Mouse (Mus musculus) naive thymus-derived CD4-positive, alpha-beta T cell, adult 2 months (primary cell): Measurements from ENCODE around the gene Atp6v0a1.

ENCODE experiments used
- DNase-seq: peaks from one replicate; pipeline ENCODE4 v3.0.0-alpha.2; 2011; ENCODE audit warnings: low read depth

Atp6v0a1 gene

GRCm38 (mm10) chr11:101061049-101061448, 51.8 kb downstream of the Atp6v0a1 start:
- DNase-seq = no peak

DNA sequence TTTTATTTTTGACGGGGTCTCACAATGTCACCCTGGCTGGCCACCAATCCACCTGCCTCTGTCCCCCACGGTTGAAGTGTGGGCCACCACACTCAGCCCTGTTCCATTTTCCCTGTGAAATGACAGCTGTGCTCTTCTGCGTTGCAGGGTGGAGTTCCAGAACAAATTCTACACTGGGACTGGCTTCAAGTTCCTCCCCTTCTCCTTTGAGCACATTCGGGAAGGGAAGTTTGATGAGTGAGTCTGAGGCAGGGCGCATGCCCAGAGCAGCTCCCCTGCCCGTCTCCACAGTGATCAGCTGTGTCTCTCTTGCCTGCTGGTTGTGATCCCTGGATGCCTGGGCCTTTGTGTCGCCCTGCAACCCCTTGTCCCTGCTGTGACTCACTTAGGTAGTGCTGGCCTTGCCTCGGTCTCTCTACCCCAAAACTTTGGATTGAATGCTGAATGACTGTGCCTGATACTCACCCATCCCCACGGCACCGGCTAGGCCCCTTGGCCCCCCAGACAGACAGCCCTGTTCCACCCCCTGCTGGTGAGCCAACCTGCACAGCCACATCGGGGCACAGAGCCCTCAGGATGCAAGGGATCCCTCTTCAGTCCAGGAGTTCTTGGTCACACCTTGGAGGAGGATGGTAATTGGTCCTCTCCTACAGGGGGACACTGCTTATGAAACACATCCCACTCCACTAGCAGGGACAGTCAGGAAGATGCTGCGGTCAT, 53.1 kb downstream of the Atp6v0a1 start:
- no peak for DNase-seq

DNA sequence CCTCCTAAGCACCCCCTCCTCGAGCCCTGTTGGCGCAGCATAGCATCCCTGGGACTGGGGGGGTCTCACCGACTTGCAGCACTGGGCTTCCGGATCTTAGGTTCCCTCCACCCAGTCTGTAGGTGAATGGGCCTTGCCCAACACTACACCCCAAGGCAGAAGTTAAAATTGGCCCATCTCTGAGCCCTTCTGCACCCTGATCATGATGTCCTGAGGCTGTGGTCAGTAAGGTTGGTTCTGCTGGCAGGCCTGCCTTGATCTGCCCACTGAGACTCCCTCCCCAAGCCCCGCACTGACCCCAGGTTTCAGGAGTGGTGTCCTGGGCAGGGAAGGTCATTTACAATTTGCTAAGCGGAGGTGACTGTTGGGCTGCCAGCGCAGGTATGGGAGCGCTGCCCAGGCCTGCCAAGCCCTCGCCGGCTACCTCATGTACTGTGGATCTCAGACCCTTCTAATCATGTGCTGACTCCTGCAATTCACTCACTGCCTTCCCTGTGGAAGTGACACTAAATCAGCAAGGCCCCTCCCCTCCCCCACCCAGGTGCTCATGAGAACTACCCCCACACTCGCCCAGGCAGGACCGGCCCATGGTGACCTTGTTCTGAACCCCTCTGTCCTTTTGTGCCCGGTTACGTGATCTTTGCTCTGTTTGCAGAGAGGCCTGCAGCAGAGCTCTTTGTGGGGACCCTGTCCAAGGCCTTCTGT, 53.9 kb downstream of the Atp6v0a1 start:
- no peak for DNase-seq

GRCm38 (mm10) chr11:101063676-101064327, 54.5 kb downstream of the Atp6v0a1 start:
- DNase-seq = peak; percentile 72

GRCm38 (mm10) chr11:101064462-101064861, 55.2 kb downstream of the Atp6v0a1 start:
- peak; percentile 39 for DNase-seq

DNA sequence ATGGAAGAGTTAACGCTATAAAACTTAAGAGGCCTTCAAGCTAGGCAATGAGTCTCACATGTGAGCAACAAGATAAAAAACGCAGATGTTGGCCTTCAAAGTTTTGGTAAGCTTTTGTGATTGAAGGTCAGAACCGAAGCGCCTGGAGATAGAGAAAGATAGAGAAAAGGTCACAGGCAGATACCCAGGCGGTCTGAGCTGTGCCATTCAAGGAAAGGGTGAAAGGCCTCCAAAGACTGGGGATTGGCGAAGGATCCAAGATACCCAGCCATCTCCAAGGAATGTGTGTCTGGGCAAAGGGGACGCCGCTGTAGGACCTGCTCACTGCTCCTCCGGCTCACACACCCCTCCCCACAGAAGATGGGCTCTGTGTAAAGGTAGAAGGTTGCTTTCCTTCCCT, 55.8 kb downstream of the Atp6v0a1 start:
- no peak for DNase-seq

GRCm38 (mm10) chr11:101066549-101067412, 57.5 kb downstream of the Atp6v0a1 start:
- peak; percentile 88 for DNase-seq

DNA sequence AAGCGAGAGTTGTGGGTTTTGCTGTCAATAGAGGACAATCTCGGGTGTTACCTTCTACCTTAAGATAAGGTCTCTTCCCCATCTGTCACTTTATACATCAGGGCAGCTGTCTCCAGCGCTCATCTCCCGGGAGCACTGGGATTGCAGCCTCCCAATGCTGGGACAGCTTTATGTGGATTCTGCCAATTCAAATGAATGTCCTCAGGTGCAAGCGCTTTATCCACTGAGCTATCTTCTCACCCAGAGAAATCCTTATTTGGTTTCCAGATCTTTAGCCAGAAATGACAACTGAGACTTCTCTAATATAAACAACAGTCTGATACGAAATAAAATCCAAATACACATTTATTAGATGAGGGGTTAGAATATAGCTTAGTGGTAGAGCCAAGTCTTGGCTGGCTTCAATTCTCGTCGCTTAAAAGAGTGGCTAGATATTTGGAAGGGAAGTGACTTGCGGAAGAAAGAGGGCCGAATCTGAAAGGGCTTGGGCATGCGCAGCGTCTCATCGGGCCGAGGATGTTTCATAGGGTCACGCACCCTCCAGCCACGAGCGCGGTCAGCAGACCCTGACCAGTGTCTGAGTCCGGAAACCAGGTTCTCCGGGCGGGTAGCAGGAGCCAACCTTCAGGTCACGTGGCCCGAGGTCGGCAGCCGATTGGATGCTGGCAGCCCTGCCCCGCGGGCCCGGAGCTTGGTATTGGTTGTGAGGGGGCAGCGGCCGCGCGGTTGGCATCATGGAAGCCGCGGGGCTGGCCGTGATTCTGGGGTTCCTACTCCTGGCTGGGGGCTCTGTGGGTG, 60.3 kb downstream of the Atp6v0a1 start, which contains the start of gene Naglu:
Gene Naglu (plus strand): TSS at position 622 of the 798 bp plus-strand sequence.
- DNase-seq = peak; percentile 90

DNA sequence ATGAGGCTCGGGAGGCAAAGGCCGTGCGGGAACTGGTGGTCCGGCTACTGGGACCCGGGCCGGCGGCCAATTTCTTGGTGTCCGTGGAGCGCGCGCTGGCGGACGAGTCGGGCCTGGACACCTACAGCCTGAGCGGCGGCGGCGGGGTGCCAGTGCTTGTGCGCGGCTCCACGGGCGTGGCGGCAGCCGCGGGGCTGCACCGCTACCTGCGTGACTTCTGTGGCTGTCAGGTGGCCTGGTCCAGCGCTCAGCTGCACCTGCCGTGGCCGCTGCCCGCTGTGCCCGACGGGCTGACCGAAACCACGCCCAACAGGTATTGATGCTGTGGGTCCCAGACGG, 60.9 kb downstream of the Atp6v0a1 start:
- no peak for DNase-seq

GRCm38 (mm10) chr11:101070987-101071386, 61.7 kb downstream of the Atp6v0a1 start:
- DNase-seq = no peak

DNA sequence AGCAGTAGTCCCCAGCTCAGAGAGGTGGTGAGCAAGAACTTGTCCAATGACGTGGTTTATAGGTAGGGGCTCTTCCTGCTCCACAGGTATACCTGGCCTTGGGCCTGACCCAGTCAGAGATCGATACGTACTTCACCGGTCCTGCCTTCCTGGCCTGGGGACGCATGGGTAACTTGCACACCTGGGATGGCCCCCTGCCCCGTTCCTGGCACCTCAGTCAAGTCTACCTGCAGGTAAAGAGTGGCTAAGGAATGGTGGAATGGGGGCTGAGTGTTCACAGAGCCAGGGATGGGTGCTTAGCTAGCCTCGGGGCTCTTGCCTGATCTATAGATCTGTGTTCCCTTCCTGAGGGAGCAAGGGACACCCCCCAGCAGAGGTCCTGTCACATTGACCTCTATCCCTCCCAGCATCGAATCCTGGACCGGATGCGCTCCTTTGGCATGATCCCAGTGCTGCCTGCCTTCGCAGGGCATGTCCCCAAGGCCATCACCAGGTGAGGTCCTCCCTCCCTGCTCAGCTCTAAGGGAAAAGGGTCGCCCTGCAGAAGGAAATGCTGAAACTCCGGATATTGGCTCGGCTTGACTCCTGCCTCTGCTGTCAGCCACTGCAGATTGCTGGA, 62.7 kb downstream of the Atp6v0a1 start:
- no peak for DNase-seq

DNA sequence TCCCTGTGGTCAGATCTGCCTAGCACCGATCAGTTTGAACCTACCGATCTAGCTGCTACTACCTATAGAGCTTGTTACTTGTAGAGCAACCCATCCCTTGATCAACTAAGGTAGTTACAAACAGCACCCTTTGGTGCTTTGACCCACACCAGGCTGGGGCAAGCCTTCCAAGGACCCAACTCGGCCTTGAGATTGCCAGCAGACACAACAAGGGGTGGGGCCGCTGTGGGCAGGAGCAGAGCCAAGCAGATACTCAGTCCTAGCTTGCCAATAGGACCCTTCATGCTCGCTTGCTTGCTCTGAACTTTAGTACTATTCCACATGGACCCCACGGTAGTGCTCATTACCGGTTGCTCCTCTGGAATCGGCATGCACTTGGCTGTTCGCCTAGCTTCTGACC, 68.9 kb downstream of the Atp6v0a1 start, which contains the start of gene Hsd17b1:
Gene Hsd17b1 (plus strand): TSS at position 291 of the 400 bp plus-strand sequence.
- no peak for DNase-seq

DNA sequence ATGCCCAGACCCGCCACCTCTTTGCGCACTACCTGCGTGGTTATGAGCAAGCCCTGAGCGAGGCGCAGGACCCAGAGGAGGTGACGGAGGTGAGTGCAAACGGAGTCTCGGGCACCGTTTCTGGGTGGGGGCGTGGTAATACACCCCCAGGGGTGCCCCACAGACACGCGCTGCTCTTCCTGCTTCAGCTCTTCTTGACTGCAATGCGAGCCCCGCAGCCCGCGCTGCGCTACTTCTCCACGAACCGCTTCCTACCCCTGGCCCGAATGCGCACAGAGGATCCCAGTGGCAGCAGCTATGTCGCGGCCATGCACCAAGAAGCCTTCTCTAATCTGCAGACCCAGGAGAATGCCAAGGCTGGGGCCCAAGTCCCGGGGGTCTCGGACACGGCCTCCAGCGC, 70.5 kb downstream of the Atp6v0a1 start:
- DNase-seq = peak; percentile 46

GRCm38 (mm10) chr11:101080421-101080820, 71.2 kb downstream of the Atp6v0a1 start:
- no peak for DNase-seq

DNA sequence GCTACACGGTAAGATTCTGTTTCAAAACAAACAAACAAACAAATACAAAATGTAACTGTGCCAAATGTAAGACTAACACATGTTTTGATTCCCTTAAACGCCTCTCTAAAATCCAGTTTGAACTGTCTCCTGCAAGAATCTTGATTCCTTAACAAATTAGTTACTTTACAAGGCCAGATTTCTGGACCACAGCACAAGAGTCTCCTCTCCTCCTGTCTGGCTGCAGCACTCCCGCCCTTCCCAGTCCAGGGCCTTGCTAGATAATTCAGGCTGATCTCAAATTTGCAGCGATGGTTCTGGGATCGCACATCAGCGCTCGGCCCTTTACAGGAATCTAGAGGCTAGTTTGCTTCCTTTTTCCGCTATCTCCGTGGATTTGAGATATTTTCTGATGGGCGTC, 72.4 kb downstream of the Atp6v0a1 start:
- peak; percentile 32 for DNase-seq

DNA sequence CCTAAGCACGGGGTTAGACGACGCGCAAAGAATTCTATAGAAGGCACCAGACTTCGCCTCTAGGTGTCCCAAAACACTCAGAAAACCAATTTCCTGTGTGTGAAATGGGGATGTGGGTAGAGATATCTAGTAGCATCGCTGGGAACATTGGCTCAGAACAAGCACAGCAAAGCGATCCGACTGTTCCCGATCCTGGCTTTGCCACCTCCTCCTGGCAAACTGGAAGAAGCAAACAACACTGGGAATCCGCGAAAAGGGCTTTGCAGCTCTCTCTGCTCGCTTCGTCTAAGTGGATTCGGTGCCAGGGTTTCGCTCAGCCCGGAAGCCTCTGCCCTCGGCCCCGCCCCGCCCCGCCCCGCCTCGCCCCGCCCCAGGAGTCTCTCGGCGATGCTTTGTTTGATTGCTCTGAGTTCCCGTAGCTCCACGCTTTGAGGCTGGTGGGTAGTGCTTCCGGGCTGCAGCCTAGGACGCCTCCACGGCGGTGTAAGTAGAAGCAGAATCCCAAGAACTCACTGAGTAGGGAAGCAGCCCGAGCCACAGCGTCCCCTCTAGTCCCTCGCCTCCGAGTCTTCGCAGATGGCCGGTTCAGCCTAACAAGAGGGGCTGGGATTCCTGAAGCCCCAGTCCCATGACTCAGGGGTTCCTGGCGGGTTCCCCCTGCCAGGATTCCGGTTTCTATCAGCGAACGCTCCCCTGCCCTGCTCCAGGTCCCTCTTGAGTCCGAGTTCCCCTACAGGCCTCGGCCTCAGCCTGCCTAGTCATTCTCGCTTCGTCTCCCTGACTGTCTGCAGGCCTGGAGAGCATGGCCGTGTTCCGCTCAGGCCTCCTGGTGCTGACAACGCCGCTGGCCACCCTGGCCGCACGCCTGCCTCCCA, 73.2 kb downstream of the Atp6v0a1 start, which contains the start of gene Coasy:
Gene Coasy (plus strand): TSS at position 358 of the 875 bp plus-strand sequence.
- DNase-seq = peak; percentile 95

GRCm38 (mm10) chr11:101083083-101083697, 73.9 kb downstream of the Atp6v0a1 start:
- no peak for DNase-seq

GRCm38 (mm10) chr11:101084246-101084645, 75.0 kb downstream of the Atp6v0a1 start:
- no peak for DNase-seq

DNA sequence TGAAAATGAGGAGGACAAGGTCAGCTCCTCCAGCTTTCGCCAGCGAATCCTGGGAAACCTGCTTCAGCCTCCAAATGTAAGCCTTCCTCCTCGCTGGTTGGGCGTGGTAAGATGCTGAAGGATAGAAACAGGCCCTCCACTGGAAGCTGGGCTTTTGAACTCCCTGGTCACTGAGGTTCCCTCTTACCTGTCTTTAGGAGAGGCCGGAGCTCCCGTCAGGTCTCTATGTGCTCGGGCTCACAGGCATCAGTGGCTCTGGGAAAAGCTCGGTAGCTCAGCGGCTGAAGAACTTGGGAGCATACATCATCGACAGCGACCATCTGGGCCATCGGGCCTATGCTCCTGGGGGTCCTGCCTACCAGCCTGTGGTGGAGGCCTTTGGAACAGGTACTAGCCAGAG, 75.6 kb downstream of the Atp6v0a1 start:
- DNase-seq = no peak
